Mouse (Mus musculus): ENCODE data around the gene Hspd1. TPM values are rescaled to one million over a fixed set of nuclear protein-coding genes. Genes with fewer than 3 reads are reported as not detected.
"Not testable (repeated sequence)": the region's sequence is repeated elsewhere in the genome, so short reads cannot be mapped to it uniquely, and the experiment has no call there.

The Hspd1 gene
- polyA plus RNA-seq, 1 experiment: not detected

DNA sequence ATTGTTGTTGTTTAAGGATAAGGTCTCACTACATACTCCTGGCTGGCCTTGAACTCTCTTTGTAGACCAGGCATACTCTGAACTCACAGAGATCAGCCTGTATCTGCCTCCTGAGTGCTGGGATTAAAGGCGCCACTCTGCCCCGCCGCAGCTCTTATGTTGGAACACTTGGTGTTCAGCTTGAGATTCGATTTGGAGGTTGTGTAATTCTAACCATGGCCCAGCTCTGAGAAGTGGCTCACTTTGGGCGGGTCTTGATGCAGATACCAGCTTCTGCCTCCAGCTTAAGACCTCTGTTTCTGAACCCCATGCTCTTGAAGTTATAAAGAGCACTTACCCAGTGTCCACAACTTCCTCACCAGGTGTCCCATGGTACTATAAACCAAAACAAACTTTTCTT lies 41.7 kb upstream of the Hspd1 start:
- Histone ChIP-seq H3K27ac (ENCODE audit: insufficient read depth, low read depth, low read length) (no peak overlapping the region), H3K4me3 (ENCODE audit: insufficient read depth, low read depth, low read length) (no peak overlapping the region), H3K4me1 (ENCODE audit: control insufficient read depth, insufficient read depth, low read length) (peaks cover 5% of the 10 kb centered on the region)
- WGBS: 94% methylated on average over 5 of the region's 5 CpGs
- TF ChIP-seq CTCF (IDR thresholded peaks at IDR 0.05; ENCODE audit: insufficient read depth, low read depth, low read length) (no peak), POLR2A (IDR thresholded peaks at IDR 0.05; ENCODE audit: insufficient read depth, low read depth, low read length) (no peak)

DNA sequence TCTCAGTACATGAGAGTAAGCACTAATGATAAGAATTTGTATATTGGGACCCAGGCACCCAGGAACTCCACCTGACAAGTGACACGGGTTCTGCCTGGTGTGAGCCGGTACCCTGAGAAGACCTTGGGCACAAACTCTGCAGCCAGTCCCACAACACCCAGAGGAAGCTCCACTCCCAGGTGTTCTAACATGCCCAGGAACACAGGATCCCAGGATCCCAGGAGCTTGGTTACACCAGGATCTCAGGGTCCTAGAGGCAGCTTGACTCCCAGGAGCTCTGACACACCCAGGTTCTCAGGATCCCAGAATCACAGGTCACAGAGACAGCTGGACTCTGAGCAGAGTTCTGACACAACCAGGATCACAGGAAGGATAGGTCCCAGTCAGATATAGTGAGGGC lies 36.1 kb upstream of the Hspd1 start:
- 96% methylated on average over 2 of the region's 2 CpGs for WGBS
- not testable (repeated sequence) for H3K4me3 ChIP-seq (ENCODE audit: insufficient read depth, low read depth, low read length); H3K4me1 ChIP-seq (ENCODE audit: control insufficient read depth, insufficient read depth, low read length); H3K27ac ChIP-seq (ENCODE audit: insufficient read depth, low read depth, low read length)

DNA sequence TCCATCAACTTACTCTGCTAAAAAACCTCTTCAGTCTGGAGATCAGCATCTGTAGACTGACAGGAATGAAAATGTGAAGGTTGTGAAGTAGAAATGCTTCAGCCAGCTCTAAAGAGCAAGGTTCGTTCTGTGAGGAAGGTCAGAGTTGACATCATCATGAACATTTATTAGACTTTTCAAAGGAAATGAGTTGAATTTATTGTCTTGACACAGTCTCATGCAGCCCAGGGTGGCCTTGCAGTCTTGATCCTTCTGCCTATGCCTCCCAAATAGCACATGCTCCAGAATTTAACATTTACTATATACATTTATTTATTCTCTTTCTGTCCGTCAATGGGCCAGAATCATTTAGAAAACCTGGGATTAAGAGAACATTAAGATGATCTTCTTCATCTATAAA lies 35.5 kb upstream of the Hspd1 start:
- H3K4me1 ChIP-seq (ENCODE audit: control insufficient read depth, insufficient read depth, low read length): no peaks in the 10 kb centered on the region
- no peak for TF ChIP-seq CTCF (IDR thresholded peaks at IDR 0.05; ENCODE audit: insufficient read depth, low read depth, low read length)
- no peak overlapping the region for H3K27ac ChIP-seq (ENCODE audit: insufficient read depth, low read depth, low read length)
- H3K4me3 ChIP-seq (ENCODE audit: insufficient read depth, low read depth, low read length): no peak overlapping the region
- 90% methylated on average over 2 of the region's 2 CpGs for WGBS

DNA sequence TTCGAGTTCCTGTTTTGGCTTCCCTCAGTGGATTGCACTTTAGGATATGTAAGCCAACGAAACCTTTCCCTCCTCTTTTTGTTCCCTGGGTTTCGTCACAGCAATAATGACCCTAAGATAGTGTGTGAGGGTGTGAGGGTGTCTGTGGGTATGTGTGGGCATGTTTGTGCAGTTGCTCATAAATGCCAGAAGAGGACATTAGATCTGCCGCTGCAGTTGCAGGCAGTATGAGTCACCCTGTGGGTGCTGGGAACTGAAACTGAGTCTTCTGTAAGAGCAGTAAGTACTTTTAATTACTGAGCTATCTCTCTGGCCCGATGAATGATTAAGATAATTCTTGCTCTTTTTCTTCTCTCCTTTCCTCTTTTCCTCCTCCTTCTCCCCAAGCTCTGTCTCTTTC lies 35.0 kb upstream of the Hspd1 start:
- Histone ChIP-seq H3K4me1 (ENCODE audit: control insufficient read depth, insufficient read depth, low read length) (no peaks in the 10 kb centered on the region), H3K4me3 (ENCODE audit: insufficient read depth, low read depth, low read length) (no peak overlapping the region), H3K27ac (ENCODE audit: insufficient read depth, low read depth, low read length) (no peak overlapping the region)
- TF ChIP-seq POLR2A (IDR thresholded peaks at IDR 0.05; ENCODE audit: insufficient read depth, low read depth, low read length): no peak
- no peak for TF ChIP-seq CTCF (IDR thresholded peaks at IDR 0.05; ENCODE audit: insufficient read depth, low read depth, low read length)
- WGBS: 87% methylated on average over 5 of the region's 5 CpGs

DNA sequence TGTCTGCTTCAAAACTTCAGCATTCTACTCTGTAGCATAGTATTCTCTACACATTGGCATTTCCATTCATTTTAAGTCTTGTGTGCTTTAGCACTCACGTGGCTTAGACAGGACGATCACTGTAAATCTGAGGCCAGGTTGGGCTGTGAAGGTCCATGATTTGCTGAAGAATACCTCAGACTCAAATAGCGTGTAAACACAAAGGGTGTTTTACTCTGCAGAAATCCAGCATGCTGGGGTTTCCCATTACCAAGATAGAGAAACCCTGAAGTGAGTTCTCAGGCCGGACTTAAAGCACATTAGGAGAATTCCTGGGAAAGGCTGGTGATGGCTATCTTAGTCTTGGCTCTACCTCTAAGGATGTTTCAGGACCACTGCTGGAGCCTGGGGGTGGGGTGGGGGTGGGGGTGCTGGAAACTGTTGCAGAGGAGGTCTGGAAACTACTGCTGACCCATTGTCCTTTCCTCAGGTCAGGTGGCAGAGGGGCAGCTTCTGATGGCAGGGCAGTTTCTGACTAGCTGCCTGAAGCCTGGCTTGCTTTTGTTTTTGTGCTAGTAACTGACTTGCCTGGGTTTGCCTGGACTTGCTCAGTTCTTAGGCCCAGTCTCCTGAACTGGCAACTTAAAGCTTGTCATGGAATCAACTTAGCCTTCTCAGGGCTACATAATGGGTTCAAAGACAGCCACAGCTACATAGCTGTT lies 21.2 kb upstream of the Hspd1 start:
- no peak overlapping the region for H3K27ac ChIP-seq (ENCODE audit: insufficient read depth, low read depth, low read length)
- H3K4me1 ChIP-seq (ENCODE audit: control insufficient read depth, insufficient read depth, low read length): no peaks in the 10 kb centered on the region
- no peak for TF ChIP-seq POLR2A (IDR thresholded peaks at IDR 0.05; ENCODE audit: insufficient read depth, low read depth, low read length)
- no peak for TF ChIP-seq CTCF (IDR thresholded peaks at IDR 0.05; ENCODE audit: insufficient read depth, low read depth, low read length)
- 88% methylated on average over 4 of the region's 4 CpGs for WGBS
- H3K4me3 ChIP-seq (ENCODE audit: insufficient read depth, low read depth, low read length): no peak overlapping the region

DNA sequence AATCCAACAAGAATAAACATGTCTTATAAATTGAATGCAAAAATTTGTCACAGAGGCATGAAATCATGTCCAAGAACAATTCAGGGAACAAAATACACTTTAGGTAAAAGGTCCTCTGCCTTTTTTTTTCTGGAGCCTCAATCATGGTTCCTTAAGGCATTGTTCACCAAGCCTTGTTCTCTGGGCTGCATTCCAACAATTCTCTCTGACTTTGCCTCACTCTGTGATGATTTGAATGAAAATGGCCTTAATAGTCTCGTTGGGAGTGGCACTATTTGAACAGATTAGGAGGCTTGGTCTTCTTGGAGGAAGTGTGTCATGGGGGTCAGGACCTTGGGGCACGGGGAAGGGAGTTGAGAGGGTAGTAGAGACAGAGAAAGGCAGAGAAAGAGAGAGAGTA lies 20.4 kb upstream of the Hspd1 start:
- Histone ChIP-seq H3K4me1 (ENCODE audit: control insufficient read depth, insufficient read depth, low read length) (no peaks in the 10 kb centered on the region), H3K27ac (ENCODE audit: insufficient read depth, low read depth, low read length) (no peak overlapping the region), H3K4me3 (ENCODE audit: insufficient read depth, low read depth, low read length) (no peak overlapping the region)
- 30% methylated on average over 2 of the region's 2 CpGs for WGBS
- TF ChIP-seq POLR2A (IDR thresholded peaks at IDR 0.05; ENCODE audit: insufficient read depth, low read depth, low read length) (no peak), CTCF (IDR thresholded peaks at IDR 0.05; ENCODE audit: insufficient read depth, low read depth, low read length) (no peak)

DNA sequence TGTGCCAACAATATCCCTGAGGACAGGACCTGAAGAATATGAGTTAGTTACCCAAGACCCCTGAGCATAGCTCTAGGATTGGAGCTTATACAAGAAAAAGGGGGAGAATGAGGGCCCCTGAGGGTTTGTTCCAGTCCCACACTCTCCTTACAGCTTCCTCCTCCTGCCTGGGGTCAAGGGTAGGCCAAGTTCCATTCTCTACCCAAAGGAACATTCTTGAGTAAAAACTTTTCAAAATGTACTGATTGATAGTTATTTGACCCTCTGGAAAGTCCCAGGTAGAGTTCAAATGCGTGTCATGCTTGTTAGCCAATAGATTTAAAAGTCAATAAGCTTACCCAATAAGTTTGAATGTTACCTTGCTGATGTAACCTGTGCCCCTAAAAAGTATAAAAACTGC lies 19.6 kb upstream of the Hspd1 start:
- no peaks in the 10 kb centered on the region for H3K4me1 ChIP-seq (ENCODE audit: control insufficient read depth, insufficient read depth, low read length)
- H3K27ac ChIP-seq (ENCODE audit: insufficient read depth, low read depth, low read length): no peak overlapping the region
- WGBS: 90% methylated on average over 1 of the region's 1 CpGs

DNA sequence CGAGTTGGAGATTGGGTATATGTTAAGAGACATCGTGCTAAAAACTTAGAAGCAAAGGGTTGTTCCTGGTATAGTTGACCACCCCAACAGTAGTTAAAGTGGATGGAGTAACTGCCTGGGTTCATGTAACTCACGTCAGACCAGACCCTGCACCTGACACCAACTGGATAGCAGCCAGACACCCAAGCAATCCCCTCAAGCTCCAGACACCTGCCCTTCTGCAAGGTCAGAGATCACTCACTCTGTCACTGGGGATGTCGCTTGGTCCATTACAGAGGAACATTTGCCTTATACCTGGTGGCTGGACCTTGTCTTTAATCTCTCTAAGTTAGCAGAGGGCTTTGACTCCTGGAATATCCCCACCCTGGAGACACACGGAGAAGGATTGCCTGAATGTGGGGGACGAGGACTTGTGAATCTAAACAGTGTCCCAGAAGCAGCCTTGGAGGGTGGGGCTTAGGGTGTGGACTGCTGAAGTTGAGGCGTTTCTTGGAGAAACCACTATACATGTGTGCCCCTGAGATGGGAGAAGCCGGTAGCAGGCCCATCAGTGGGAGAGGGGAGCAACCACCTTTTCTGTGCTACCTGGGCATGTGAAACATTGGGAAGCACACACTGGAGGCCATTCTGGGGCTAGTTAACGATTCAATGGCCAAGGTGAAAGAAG lies 19.0 kb upstream of the Hspd1 start:
- 90% methylated on average over 9 of the region's 9 CpGs for WGBS
- no peak for TF ChIP-seq CTCF (IDR thresholded peaks at IDR 0.05; ENCODE audit: insufficient read depth, low read depth, low read length)
- no peak for TF ChIP-seq POLR2A (IDR thresholded peaks at IDR 0.05; ENCODE audit: insufficient read depth, low read depth, low read length)
- no peak overlapping the region for H3K4me3 ChIP-seq (ENCODE audit: insufficient read depth, low read depth, low read length)
- no peaks in the 10 kb centered on the region for H3K4me1 ChIP-seq (ENCODE audit: control insufficient read depth, insufficient read depth, low read length)
- H3K27ac ChIP-seq (ENCODE audit: insufficient read depth, low read depth, low read length): no peak overlapping the region

More for the DNA sequence above, 19.6 kb upstream of the Hspd1 start:
- TF ChIP-seq CTCF (IDR thresholded peaks at IDR 0.05; ENCODE audit: insufficient read depth, low read depth, low read length) (no peak), POLR2A (IDR thresholded peaks at IDR 0.05; ENCODE audit: insufficient read depth, low read depth, low read length) (no peak)
- no peak overlapping the region for H3K4me3 ChIP-seq (ENCODE audit: insufficient read depth, low read depth, low read length)

DNA sequence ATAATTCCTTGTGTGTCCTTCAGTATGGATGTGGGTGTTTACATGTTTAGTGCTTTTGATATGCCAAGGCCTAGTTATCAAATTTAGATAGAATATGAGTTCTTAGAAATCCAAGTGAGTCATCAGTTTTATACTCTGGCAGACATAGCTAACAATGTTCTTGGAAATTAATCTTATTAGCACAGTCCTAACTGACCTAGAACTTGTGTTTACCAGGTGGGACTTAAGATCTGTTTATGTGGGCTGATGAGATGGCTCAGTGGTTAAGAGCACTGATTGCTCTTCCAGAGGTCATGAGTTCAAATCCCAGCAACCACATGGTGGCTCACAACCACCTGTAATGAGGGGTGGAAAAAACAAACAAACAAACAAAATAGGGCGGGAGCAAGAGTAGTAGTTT lies 4.4 kb upstream of the Hspd1 start:
- Histone ChIP-seq H3K4me1 (ENCODE audit: control insufficient read depth, insufficient read depth, low read length) (no peaks in the 10 kb centered on the region), H3K27ac (ENCODE audit: insufficient read depth, low read depth, low read length) (no peak overlapping the region), H3K4me3 (ENCODE audit: insufficient read depth, low read depth, low read length) (no peak overlapping the region)
- WGBS: 81% methylated on average over 1 of the region's 1 CpGs
- TF ChIP-seq POLR2A (IDR thresholded peaks at IDR 0.05; ENCODE audit: insufficient read depth, low read depth, low read length) (no peak), CTCF (IDR thresholded peaks at IDR 0.05; ENCODE audit: insufficient read depth, low read depth, low read length) (no peak)
